8 mouse cellular contexts compared by ENCODE assay signal in genomic region chr12:102283483-102284266, GRCm38 (mm10). TPM values are rescaled to one million over a fixed set of nuclear protein-coding genes. Genes with fewer than 3 reads are reported as not detected.
DNase-seq lines count a peak whose midpoint lies in the region; ATAC-seq and TF ChIP-seq lines count a peak whose summit lies in the region.

No protein-coding gene starts in this region.

- peak overlapping the region; percentile 97 for H3K4me2 ChIP-seq in stomach, embryonic 16.5 days (ENCODE audit: low read depth, low read length)

- H3K27me3 ChIP-seq in stomach, embryonic 16.5 days (ENCODE audit: control insufficient read depth, insufficient read depth, low read length), result no peaks in the 10 kb centered on the region

- ATAC-seq in stomach, embryonic 16.5 days (ENCODE audit: insufficient read depth, low FRiP score), result peak; percentile 54; the same call in 1 of the 2 replicates

- WGBS in lung, adult 2 months, result 2% methylated on average over 21 of the region's 24 CpGs
- 4% methylated on average over 22 of the region's 24 CpGs for WGBS in stomach, embryonic 16.5 days

- peak overlapping the region; percentile 90 for H3K9ac ChIP-seq in stomach, embryonic 16.5 days (ENCODE audit: low read length)

- H3K27ac ChIP-seq in stomach, embryonic 16.5 days (ENCODE audit: low read length), result peak overlapping the region; percentile 81

- no peak for TF ChIP-seq CTCF in lung, adult 2 months (IDR thresholded peaks at IDR 0.05; ENCODE audit: insufficient read depth, low read length)

- 0 out of 2 replicates have a peak, but pooled peaks cover under 1% of the 10 kb centered on the region for H3K9me3 ChIP-seq in stomach, embryonic 16.5 days (replicated peaks; ENCODE audit: control insufficient read depth, low read length)

- H3K36me3 ChIP-seq in stomach, embryonic 16.5 days (ENCODE audit: control insufficient read depth, insufficient read depth, low read length), result no peaks in the 10 kb centered on the region

- H3K4me1 ChIP-seq in lung, adult 2 months (ENCODE audit: control insufficient read depth, insufficient read depth, low read length), result peaks cover 49% of the 10 kb centered on the region
- H3K4me1 ChIP-seq in stomach, embryonic 16.5 days (ENCODE audit: control insufficient read depth, insufficient read depth, low read length), result peaks cover 52% of the 10 kb centered on the region

- TF ChIP-seq POLR2A in lung, adult 2 months (IDR thresholded peaks at IDR 0.05; ENCODE audit: borderline replicate concordance, extremely low read depth, low read depth, low read length), result no peak; the same call in 1 of the 2 replicates

- DNase-seq in cerebellum, adult 11 months, result peak; percentile 18
- no peak for DNase-seq in cerebellum, adult 8-10 months
- peak; percentile 86 to 89 for DNase-seq in cerebellum, postnatal 10 days
- peak; percentile 85 to 90 for DNase-seq in heart, adult 18-20 months
- peak; percentile 70 for DNase-seq in kidney, adult 11 months
- peak; percentile 69 for DNase-seq in lung, adult 2 months
- DNase-seq in ovary, adult 18-20 months (ENCODE audit: low spot score), result no peak

- H3K4me3 ChIP-seq in lung, adult 2 months (replicated peaks; ENCODE audit: extremely low read depth, low read depth, low read length), result peak overlapping the region; percentile 89
- peak overlapping the region; percentile 70 for H3K4me3 ChIP-seq in stomach, embryonic 16.5 days (replicated peaks; ENCODE audit: low read length)

RNA-seq across cellular contexts. Expression of gene Rin3, which starts 0.8 kb away (rescaled TPM):
- 10 to 100 TPM; 28.3 to 29.5 TPM for total RNA-seq in heart, adult 18-20 months (2021)
- polyA plus RNA-seq in lung, adult 2 months (2012; rRNA removed), result 40.9 and 41.5 TPM in 2 replicates
- polyA plus RNA-seq in stomach, embryonic 16.5 days (2015; fragmentation: Nextera tagmentation; extraction: Ambion mirVana), result 8.5 and 9.3 TPM in 2 replicates

Comparison
In these comparisons a context has a peak if more than half of its experiments do, and no peak if none do; other contexts are left out.
1. DNase-seq: peak in cerebellum, adult 11 months (single experiment), cerebellum, postnatal 10 days (2 of 2), heart, adult 18-20 months (2 of 2), kidney, adult 11 months (single experiment) and lung, adult 2 months (single experiment); none in cerebellum, adult 8-10 months (single experiment) and ovary, adult 18-20 months (single experiment).